ENCODE assay signal across 8 mouse cellular contexts in genomic region chr11:60176182-60176974, GRCm38 (mm10). TPM values are rescaled to one million over a fixed set of nuclear protein-coding genes. Genes with fewer than 3 reads are reported as not detected.
DNase-seq lines count a peak whose midpoint lies in the region; ATAC-seq lines count a peak whose summit lies in the region.

No protein-coding gene starts in this region.

- H3K36me3 ChIP-seq in megakaryocyte, embryonic 14.5 days (replicated peaks; ENCODE audit: low read length), result peaks cover 59% of the 10 kb centered on the region

- DNase-seq in ZHBTc4 (ENCODE audit: low read depth, low spot score), result peak; percentile 97
- peak; percentile 90 for DNase-seq in embryo, embryonic 10 days (ENCODE audit: low spot score)
- peak; percentile 72 for DNase-seq in gastrocnemius, postnatal 25 days
- peak; percentile 68 to 84 for DNase-seq in left cerebral cortex, postnatal 14 days (ENCODE audit: low spot score in 2 of 2)
- DNase-seq in right cerebral cortex, adult 2 months (ENCODE audit: low spot score in 2 of 2), result peak; percentile 75 to 78

- intact Hi-C loops in left cerebral cortex, postnatal 14 days (cut with DNase I), result loop anchor here (2.0 to 5.0 kb wide), 2 partner anchors 34 to 72 kb away; partner anchors contain the start of gene Rai1

- no peaks in the 10 kb centered on the region for H3K9me3 ChIP-seq in megakaryocyte, embryonic 14.5 days

- peaks cover 97% of the 10 kb centered on the region for H3K4me1 ChIP-seq in megakaryocyte, embryonic 14.5 days

- H3K4me3 ChIP-seq in megakaryocyte, embryonic 14.5 days (replicated peaks), result peak overlapping the region; percentile 96

- H3K27me3 ChIP-seq in megakaryocyte, embryonic 14.5 days (replicated peaks), result no peaks in the 10 kb centered on the region

- peak; percentile 53 for ATAC-seq in inflammation-experienced regulatory T-cells, adult 6 months
- ATAC-seq in monocyte, adult 5-6 weeks (replicated peaks; ENCODE audit: insufficient number of reproducible peaks, low FRiP score, low TSS enrichment, poor library complexity, severe bottlenecking), result no peak

RNA-seq across cellular contexts. Expression of gene Srebf1, which starts 46.0 kb away (rescaled TPM):
- total RNA-seq in gastrocnemius, postnatal 25 days (2021), result 10 to 100 TPM; 16.8 to 20.0 TPM
- 10 to 100 TPM; 21.7 to 26.7 (median 24.3) TPM for polyA plus RNA-seq in inflammation-experienced regulatory T-cells, adult 6 months (2017; shearing (Covaris generic))
- total RNA-seq in left cerebral cortex, postnatal 14 days (2021), result 10 to 100 TPM; 35.5 to 36.1 TPM
- 138 and 188 TPM in 2 replicates for polyA plus RNA-seq in megakaryocyte, embryonic 14.5 days (2012; ENCODE audit: insufficient read depth, low replicate concordance)
- 28.9 to 48.1 TPM (median 45.7 TPM) in 3 replicates for total RNA-seq in monocyte, adult 5-6 weeks (2017)
